Mouse (Mus musculus) liver, adult 2 months (tissue): ENCODE measurements around the gene Erv3. TPM values are rescaled to one million over a fixed set of nuclear protein-coding genes. Genes with fewer than 3 reads are reported as not detected.
"Not testable (repeated sequence)": the region's sequence is repeated elsewhere in the genome, so short reads cannot be mapped to it uniquely, and the experiment has no call there.

Experiments used
- DNase-seq: peaks from one replicate; pipeline ENCODE4 v3.0.0-alpha.2; 2011; ENCODE audit warnings: low read depth, low spot score; ENCODE audit errors: extremely low read depth
- H3K27ac ChIP-seq: fragments of 200-500 bp; replicated peaks from 2 replicates; pipeline ENCODE4 v1.5.1; 2012; ENCODE audit warnings: low read depth, mild to moderate bottlenecking, control low read depth, inconsistent platforms, low read length; ENCODE audit not compliant: insufficient read depth
- H3K27me3 ChIP-seq: fragments of 200-500 bp; 2 replicates; pipeline ENCODE4 v1.6.1; 2012; ENCODE audit warnings: mild to moderate bottlenecking, moderate library complexity, low read length, inconsistent platforms; ENCODE audit not compliant: control insufficient read depth, insufficient read depth
- H3K36me3 ChIP-seq: fragments of 200-500 bp; 2 replicates; pipeline ENCODE4 v1.6.1; 2012; ENCODE audit warnings: low read length, inconsistent platforms; ENCODE audit not compliant: control insufficient read depth, insufficient read depth
- H3K4me1 ChIP-seq: fragments of 200-500 bp; 2 replicates; pipeline ENCODE4 v1.6.1; 2011; ENCODE audit warnings: low read length; ENCODE audit not compliant: control insufficient read depth, insufficient read depth
- H3K4me3 ChIP-seq: fragments of 200-500 bp; 2 replicates; pipeline ENCODE4 v1.5.1; 2011; ENCODE audit warnings: low read depth, mild to moderate bottlenecking, control low read depth, low read length, moderate library complexity; ENCODE audit not compliant: insufficient read depth
- H3K79me2 ChIP-seq: fragments of 200-500 bp; 2 replicates; pipeline ENCODE4 v1.6.1; 2012; ENCODE audit warnings: inconsistent platforms, mild to moderate bottlenecking, low read length, moderate library complexity; ENCODE audit not compliant: control insufficient read depth, insufficient read depth
- H3K9ac ChIP-seq: fragments of 200-500 bp; 2 replicates; pipeline ENCODE4 v1.6.1; 2012; ENCODE audit warnings: low read depth, mild to moderate bottlenecking, control low read depth, inconsistent platforms, low read length
- CTCF ChIP-seq: fragments of 200-500 bp; IDR thresholded peaks from 2 replicates; pipeline ENCODE4 v1.5.1; 2011; ENCODE audit warnings: low read depth, low read length, control low read depth
- POLR2A ChIP-seq: fragments of 200-500 bp; IDR thresholded peaks from 2 replicates; pipeline ENCODE4 v1.6.1; 2011; ENCODE audit warnings: low read length, control low read depth; ENCODE audit not compliant: insufficient read depth; ENCODE audit errors: extremely low read depth
- WGBS: fragments of 180-500 bp; shearing (Covaris S2); methylation state at CpG from one replicate; pipeline ENCODE4 v1.1.7; 2018; 5-methylcytosine and 5-hydroxymethylcytosine counted together
- polyA plus RNA-seq: library from polyadenylated mRNA; depleted of rRNA; stranded (reverse); fragments of >200 nt; gene quantifications from 2 replicates; pipeline ENCODE4 v1.2.3, GENCODE M21; 2012
- total RNA-seq: library from RNA; depleted of rRNA; stranded (reverse); fragments of >200 nt; gene quantifications from 2 replicates; pipeline ENCODE4 v1.2.3, GENCODE M21; 2014

Erv3 gene
- total and polyA plus RNA-seq, 2 experiments, result not detected

GRCm38 (mm10) chr2:131840611-131841320 is 18.8 kb downstream of the Erv3 start:
- Histone ChIP-seq H3K27ac (no peak overlapping the region), H3K79me2 (no peaks in the 10 kb centered on the region), H3K27me3 (no peaks in the 10 kb centered on the region), H3K4me1 (no peaks in the 10 kb centered on the region), H3K4me3 (no peak overlapping the region), H3K9ac (no peak overlapping the region), H3K36me3 (no peaks in the 10 kb centered on the region)
- 76% methylated on average over 9 of the region's 9 CpGs for WGBS
- TF ChIP-seq POLR2A (no peak), CTCF (no peak)
- DNase-seq, result no peak

- peak; percentile 19 for DNase-seq
- Histone ChIP-seq H3K4me1 (no peaks in the 10 kb centered on the region), H3K79me2 (no peaks in the 10 kb centered on the region), H3K27ac (no peak overlapping the region), H3K36me3 (no peaks in the 10 kb centered on the region), H3K27me3 (no peaks in the 10 kb centered on the region), H3K9ac (no peak overlapping the region), H3K4me3 (no peak overlapping the region)
- no peak for TF ChIP-seq CTCF
- TF ChIP-seq POLR2A, result no peak
- 90% methylated on average over 1 of the region's 1 CpGs for WGBS
Observed at GRCm38 (mm10) chr2:131834296-131834695, 25.3 kb downstream of the Erv3 start.

- WGBS, result 29% methylated on average over 2 of the region's 2 CpGs
- DNase-seq, result no peak
- H3K4me1 ChIP-seq, result no peaks in the 10 kb centered on the region
- H3K36me3 ChIP-seq, result no peaks in the 10 kb centered on the region
- H3K79me2 ChIP-seq, result no peaks in the 10 kb centered on the region
- TF ChIP-seq CTCF (no peak), POLR2A (no peak)
- H3K27ac ChIP-seq, result no peak overlapping the region
- no peaks in the 10 kb centered on the region for H3K27me3 ChIP-seq
- H3K4me3 ChIP-seq, result no peak overlapping the region
- no peak overlapping the region for H3K9ac ChIP-seq
Observed at GRCm38 (mm10) chr2:131831861-131832260, 27.7 kb downstream of the Erv3 start.

- H3K79me2 ChIP-seq, H3K4me3 ChIP-seq, DNase-seq, H3K36me3 ChIP-seq, H3K4me1 ChIP-seq, H3K27me3 ChIP-seq, H3K9ac ChIP-seq, H3K27ac ChIP-seq: not testable (repeated sequence)
- WGBS, result 89% methylated on average over 4 of the region's 4 CpGs
Observed at GRCm38 (mm10) chr2:131830945-131831344, 28.6 kb downstream of the Erv3 start.

- peak; percentile 55 for DNase-seq
- TF ChIP-seq CTCF, result peak; percentile 41
- TF ChIP-seq POLR2A, result no peak
- Histone ChIP-seq H3K36me3 (no peaks in the 10 kb centered on the region), H3K27me3 (no peaks in the 10 kb centered on the region), H3K4me3 (no peak overlapping the region), H3K4me1 (no peaks in the 10 kb centered on the region), H3K79me2 (no peaks in the 10 kb centered on the region), H3K27ac (no peak overlapping the region), H3K9ac (no peak overlapping the region)
- 45% methylated on average over 18 of the region's 18 CpGs for WGBS
Observed at GRCm38 (mm10) chr2:131827999-131828975, 31.3 kb downstream of the Erv3 start.
